Mouse (Mus musculus): ENCODE data around the gene Tas2r137. TPM values are rescaled to one million over a fixed set of nuclear protein-coding genes. Genes with fewer than 3 reads are reported as not detected.

Gene Tas2r137
- not detected for polyA plus RNA-seq (2014; fragmentation: Illumina TruSeq; extraction: RNeasy Lipid Tissue Mini Kit (QIAGEN cat#74804); ENCODE audit: low read depth, low replicate concordance)

GRCm38 (mm10) chr6:40490933-40491332 is at the start of gene Tas2r137:
Gene Tas2r137 (plus strand): TSS chr6:40491233.

GRCm38 (mm10) chr6:40470916-40471719 is 19.9 kb upstream of the Tas2r137 start, which contains the start of gene Ssbp1:
Gene Ssbp1 (plus strand): TSS chr6:40471352.

GRCm38 (mm10) chr6:40493229-40493628 is 2.2 kb downstream of the Tas2r137 start, which contains the start of gene Tas2r108:
Gene Tas2r108 (plus strand): TSS chr6:40493529.

GRCm38 (mm10) chr6:40519408-40519807 is 28.4 kb downstream of the Tas2r137 start, which contains the start of gene Prss37:
Gene Prss37 (minus strand): TSS chr6:40519508.

Other genes starting within 250 kb of the Tas2r137 start
- gene Agk, start 166.1 kb upstream of the Tas2r137 start, polyA plus RNA-seq (2014; fragmentation: Illumina TruSeq; extraction: RNeasy Lipid Tissue Mini Kit (QIAGEN cat#74804); ENCODE audit: low read depth, low replicate concordance): 5.5 TPM
- gene E330009J07Rik, start 55.1 kb upstream of the Tas2r137 start, polyA plus RNA-seq (2014; fragmentation: Illumina TruSeq; extraction: RNeasy Lipid Tissue Mini Kit (QIAGEN cat#74804); ENCODE audit: low read depth, low replicate concordance): 6.8 TPM
- gene Wee2, start 52.1 kb upstream of the Tas2r137 start, polyA plus RNA-seq (2014; fragmentation: Illumina TruSeq; extraction: RNeasy Lipid Tissue Mini Kit (QIAGEN cat#74804); ENCODE audit: low read depth, low replicate concordance): not detected
- 86.3 TPM for gene Ssbp1, start 19.9 kb upstream of the Tas2r137 start, polyA plus RNA-seq (2014; fragmentation: Illumina TruSeq; extraction: RNeasy Lipid Tissue Mini Kit (QIAGEN cat#74804); ENCODE audit: low read depth, low replicate concordance)
- not detected for gene Tas2r108, start 2.3 kb downstream of the Tas2r137 start, polyA plus RNA-seq (2014; fragmentation: Illumina TruSeq; extraction: RNeasy Lipid Tissue Mini Kit (QIAGEN cat#74804); ENCODE audit: low read depth, low replicate concordance)
- gene Prss37, start 28.3 kb downstream of the Tas2r137 start, polyA plus RNA-seq (2014; fragmentation: Illumina TruSeq; extraction: RNeasy Lipid Tissue Mini Kit (QIAGEN cat#74804); ENCODE audit: low read depth, low replicate concordance): not detected
- not detected for gene Olfr461, start 63.8 kb downstream of the Tas2r137 start, polyA plus RNA-seq (2014; fragmentation: Illumina TruSeq; extraction: RNeasy Lipid Tissue Mini Kit (QIAGEN cat#74804); ENCODE audit: low read depth, low replicate concordance)
- gene Olfr460, start 78.3 kb downstream of the Tas2r137 start, polyA plus RNA-seq (2014; fragmentation: Illumina TruSeq; extraction: RNeasy Lipid Tissue Mini Kit (QIAGEN cat#74804); ENCODE audit: low read depth, low replicate concordance): not detected
- 0.61 TPM for gene Clec5a, start 94.6 kb downstream of the Tas2r137 start, polyA plus RNA-seq (2014; fragmentation: Illumina TruSeq; extraction: RNeasy Lipid Tissue Mini Kit (QIAGEN cat#74804); ENCODE audit: low read depth, low replicate concordance)
- gene Tas2r138, start 122.1 kb downstream of the Tas2r137 start, polyA plus RNA-seq (2014; fragmentation: Illumina TruSeq; extraction: RNeasy Lipid Tissue Mini Kit (QIAGEN cat#74804); ENCODE audit: low read depth, low replicate concordance): not detected
- 128 TPM for gene Mgam, start 137.6 kb downstream of the Tas2r137 start, polyA plus RNA-seq (2014; fragmentation: Illumina TruSeq; extraction: RNeasy Lipid Tissue Mini Kit (QIAGEN cat#74804); ENCODE audit: low read depth, low replicate concordance)

All from liver, adult 10 weeks (tissue).